Mouse (Mus musculus): ENCODE measurements around the gene Otoa.

DNA sequence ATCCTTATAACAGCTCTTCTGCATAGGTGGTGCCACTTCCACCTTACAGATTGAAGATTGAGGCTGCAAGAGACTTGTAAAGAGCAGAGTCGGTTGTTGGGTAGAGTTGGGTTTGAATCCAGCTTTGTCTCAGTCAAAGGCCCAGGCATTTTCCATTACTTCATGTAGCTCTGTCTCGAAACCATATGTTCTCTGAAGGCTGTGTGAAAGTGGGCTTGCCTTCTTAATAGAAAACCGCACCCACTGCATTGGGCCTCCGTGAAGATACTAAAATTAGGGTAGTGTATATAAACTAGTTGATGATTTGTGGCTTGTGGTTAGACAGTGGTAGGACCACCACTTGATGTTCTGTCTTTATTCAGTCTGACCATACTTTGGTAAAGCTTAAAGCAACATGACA is 40.9 kb upstream of the Otoa start:
- TF ChIP-seq POLR2A (IDR thresholded peaks at IDR 0.05; ENCODE audit: low read depth, low read length) = no peak
- TF ChIP-seq CTCF (IDR thresholded peaks at IDR 0.05; ENCODE audit: extremely low read depth, insufficient read depth, insufficient read length, insufficient replicate concordance) = no peak

Measured in spleen, adult 2 months (tissue).